In the genomic region with DNA sequence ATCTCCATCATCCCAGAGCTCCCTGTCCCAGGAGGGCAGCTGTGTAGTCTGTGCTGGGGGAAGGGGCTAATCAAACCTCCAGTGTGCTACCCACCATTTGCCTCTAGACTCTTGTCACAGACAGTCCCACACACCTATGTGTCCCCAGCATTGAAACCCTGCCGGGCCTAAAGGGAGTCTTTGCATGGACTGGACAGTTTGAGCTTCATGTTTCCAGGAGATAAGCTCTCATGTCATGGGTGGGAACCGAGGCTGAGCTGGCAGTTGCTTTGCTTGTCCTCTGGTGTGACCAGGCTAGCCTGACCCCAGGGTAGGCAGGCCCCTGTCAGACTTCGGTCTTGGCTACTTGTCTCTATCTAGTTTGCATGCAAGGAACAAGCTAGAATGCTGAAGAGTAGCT, we compare ENCODE assay signal across 10 mouse cellular contexts.
DNase-seq lines count a peak whose midpoint lies in the region; ATAC-seq and TF ChIP-seq lines count a peak whose summit lies in the region.
"Had no signal": no experiment of that assay in that cellular context is flagged by ENCODE, and none has a peak within 500 bp of the region (broad histone marks: within the 10 kb centered on the region; RNA-seq: fewer than 3 reads in every experiment).

No protein-coding gene starts in this region.

- no peaks in the 10 kb centered on the region for H3K9me3 ChIP-seq in forebrain, embryonic 10.5 days
- H3K9me3 ChIP-seq in forebrain, postnatal 0 days (ENCODE audit: low read length): no peaks in the 10 kb centered on the region
- H3K9me3 ChIP-seq in midbrain, embryonic 13.5 days: no peaks in the 10 kb centered on the region
- no peaks in the 10 kb centered on the region for H3K9me3 ChIP-seq in midbrain, embryonic 15.5 days
- no peaks in the 10 kb centered on the region for H3K9me3 ChIP-seq in limb, embryonic 13.5 days
- H3K9me3 ChIP-seq in stomach, postnatal 0 days (ENCODE audit: control insufficient read depth, low read length): no peaks in the 10 kb centered on the region

- peaks cover 52% of the 10 kb centered on the region for H3K4me1 ChIP-seq in forebrain, embryonic 10.5 days
- H3K4me1 ChIP-seq in forebrain, postnatal 0 days (ENCODE audit: insufficient read depth): peaks cover 9% of the 10 kb centered on the region
- H3K4me1 ChIP-seq in midbrain, embryonic 13.5 days (replicated peaks): peaks cover 48% of the 10 kb centered on the region
- peaks cover 41% of the 10 kb centered on the region for H3K4me1 ChIP-seq in midbrain, embryonic 15.5 days
- peaks cover 53% of the 10 kb centered on the region for H3K4me1 ChIP-seq in limb, embryonic 13.5 days
- H3K4me1 ChIP-seq in stomach, postnatal 0 days (replicated peaks; ENCODE audit: control insufficient read depth, insufficient read depth): peaks cover 11% of the 10 kb centered on the region

- TF ChIP-seq EP300 in stomach, postnatal 0 days (optimal IDR thresholded peaks at IDR 0.05): no peak

- no peak overlapping the region for H3K4me2 ChIP-seq in forebrain, postnatal 0 days (ENCODE audit: low read depth)
- no peak overlapping the region for H3K4me2 ChIP-seq in midbrain, embryonic 13.5 days (replicated peaks)
- no peak overlapping the region for H3K4me2 ChIP-seq in midbrain, embryonic 15.5 days
- H3K4me2 ChIP-seq in limb, embryonic 13.5 days (replicated peaks): no peak overlapping the region
- H3K4me2 ChIP-seq in stomach, postnatal 0 days (replicated peaks; ENCODE audit: low read depth): no peak overlapping the region

- no peak for DNase-seq in forebrain, embryonic 10.5 days (ENCODE audit: extremely low spot score, low spot score)
- DNase-seq in forebrain, postnatal 0 days: no peak
- no peak for DNase-seq in stomach, postnatal 0 days (ENCODE audit: low spot score)
- DNase-seq in layer of hippocampus, postnatal 10 days (ENCODE audit: low spot score in 2 of 2): no peak
- DNase-seq in urinary bladder, adult 2 months (ENCODE audit: low spot score): no peak
- DNase-seq: adrenal gland, adult 8-10 months; right cerebral cortex, postnatal 14 days had no signal

- no peak for TF ChIP-seq CTCF in forebrain, postnatal 0 days (IDR thresholded peaks at IDR 0.05; ENCODE audit: low read depth)
- no peak for TF ChIP-seq CTCF in stomach, postnatal 0 days (IDR thresholded peaks at IDR 0.05; ENCODE audit: low read depth)

- peak overlapping the region; percentile 80 for H3K27ac ChIP-seq in forebrain, embryonic 10.5 days
- no peak overlapping the region for H3K27ac ChIP-seq in forebrain, postnatal 0 days (ENCODE audit: low read depth, low read length)
- peak overlapping the region; percentile 31; the same call in 1 of the 2 replicates for H3K27ac ChIP-seq in midbrain, embryonic 13.5 days
- H3K27ac ChIP-seq in midbrain, embryonic 15.5 days: no peak overlapping the region
- H3K27ac ChIP-seq in limb, embryonic 13.5 days: peak overlapping the region; percentile 22; the same call in 1 of the 2 replicates
- peak overlapping the region; percentile 69; the same call in 1 of the 2 replicates for H3K27ac ChIP-seq in stomach, postnatal 0 days (replicated peaks)

- ATAC-seq in forebrain, postnatal 0 days: no peak
- ATAC-seq in midbrain, embryonic 13.5 days: no peak
- ATAC-seq in midbrain, embryonic 15.5 days (replicated peaks): no peak
- no peak for ATAC-seq in limb, embryonic 13.5 days (ENCODE audit: low FRiP score, low read depth)
- ATAC-seq in stomach, postnatal 0 days (ENCODE audit: low FRiP score, low TSS enrichment): no peak

- no peak overlapping the region for H3K4me3 ChIP-seq in forebrain, embryonic 10.5 days
- no peak overlapping the region for H3K4me3 ChIP-seq in forebrain, postnatal 0 days (ENCODE audit: low read depth, low read length)
- H3K4me3 ChIP-seq in midbrain, embryonic 13.5 days (replicated peaks): no peak overlapping the region
- H3K4me3 ChIP-seq in midbrain, embryonic 15.5 days: no peak overlapping the region
- H3K4me3 ChIP-seq in limb, embryonic 13.5 days: no peak overlapping the region
- no peak overlapping the region for H3K4me3 ChIP-seq in stomach, postnatal 0 days (ENCODE audit: low read depth, low read length)

- no peaks in the 10 kb centered on the region for H3K27me3 ChIP-seq in forebrain, embryonic 10.5 days (ENCODE audit: poor library complexity, severe bottlenecking)
- H3K27me3 ChIP-seq in forebrain, postnatal 0 days (ENCODE audit: insufficient read depth, low read length): no peaks in the 10 kb centered on the region
- no peaks in the 10 kb centered on the region for H3K27me3 ChIP-seq in midbrain, embryonic 13.5 days
- H3K27me3 ChIP-seq in midbrain, embryonic 15.5 days (replicated peaks): no peaks in the 10 kb centered on the region
- no peaks in the 10 kb centered on the region for H3K27me3 ChIP-seq in limb, embryonic 13.5 days
- H3K27me3 ChIP-seq in stomach, postnatal 0 days (ENCODE audit: control insufficient read depth, insufficient read depth, low read length): no peaks in the 10 kb centered on the region

- H3K36me3 ChIP-seq in forebrain, embryonic 10.5 days (replicated peaks): peaks cover 29% of the 10 kb centered on the region
- H3K36me3 ChIP-seq in forebrain, postnatal 0 days (ENCODE audit: insufficient read depth): peaks cover 10% of the 10 kb centered on the region; the same call in 1 of the 2 replicates
- peaks cover 2% of the 10 kb centered on the region for H3K36me3 ChIP-seq in midbrain, embryonic 13.5 days
- H3K36me3 ChIP-seq in midbrain, embryonic 15.5 days (replicated peaks): no peaks in the 10 kb centered on the region
- peaks cover 7% of the 10 kb centered on the region for H3K36me3 ChIP-seq in limb, embryonic 13.5 days
- no peaks in the 10 kb centered on the region for H3K36me3 ChIP-seq in stomach, postnatal 0 days (ENCODE audit: control insufficient read depth, insufficient read depth, low read length)

- no peak overlapping the region for H3K9ac ChIP-seq in forebrain, postnatal 0 days
- no peak overlapping the region for H3K9ac ChIP-seq in midbrain, embryonic 13.5 days (replicated peaks)
- H3K9ac ChIP-seq in midbrain, embryonic 15.5 days: no peak overlapping the region
- no peak overlapping the region for H3K9ac ChIP-seq in limb, embryonic 13.5 days
- H3K9ac ChIP-seq in stomach, postnatal 0 days (ENCODE audit: low read length): no peak overlapping the region

- 70% methylated on average over 3 of the region's 3 CpGs for WGBS in forebrain, embryonic 10.5 days
- 80% methylated on average over 3 of the region's 3 CpGs for WGBS in forebrain, postnatal 0 days
- 78% methylated on average over 3 of the region's 3 CpGs for WGBS in midbrain, embryonic 13.5 days
- 73% methylated on average over 3 of the region's 3 CpGs for WGBS in midbrain, embryonic 15.5 days
- 85% methylated on average over 3 of the region's 3 CpGs for WGBS in limb, embryonic 13.5 days
- WGBS in stomach, postnatal 0 days: 55% methylated on average over 3 of the region's 3 CpGs

Comparison
In these comparisons a context has a peak if more than half of its experiments do, and no peak if none do; other contexts are left out.
1. H3K27ac ChIP-seq: peak in forebrain, embryonic 10.5 days (single experiment), midbrain, embryonic 13.5 days (single experiment), limb, embryonic 13.5 days (single experiment) and stomach, postnatal 0 days (single experiment); none in forebrain, postnatal 0 days (single experiment) and midbrain, embryonic 15.5 days (single experiment).